Mouse (Mus musculus): ENCODE data around the gene Hoxd9. TPM values are rescaled to one million over a fixed set of nuclear protein-coding genes. Genes with fewer than 3 reads are reported as not detected.

Gene Hoxd9
- polyA plus RNA-seq, 1 experiment: not detected

DNA sequence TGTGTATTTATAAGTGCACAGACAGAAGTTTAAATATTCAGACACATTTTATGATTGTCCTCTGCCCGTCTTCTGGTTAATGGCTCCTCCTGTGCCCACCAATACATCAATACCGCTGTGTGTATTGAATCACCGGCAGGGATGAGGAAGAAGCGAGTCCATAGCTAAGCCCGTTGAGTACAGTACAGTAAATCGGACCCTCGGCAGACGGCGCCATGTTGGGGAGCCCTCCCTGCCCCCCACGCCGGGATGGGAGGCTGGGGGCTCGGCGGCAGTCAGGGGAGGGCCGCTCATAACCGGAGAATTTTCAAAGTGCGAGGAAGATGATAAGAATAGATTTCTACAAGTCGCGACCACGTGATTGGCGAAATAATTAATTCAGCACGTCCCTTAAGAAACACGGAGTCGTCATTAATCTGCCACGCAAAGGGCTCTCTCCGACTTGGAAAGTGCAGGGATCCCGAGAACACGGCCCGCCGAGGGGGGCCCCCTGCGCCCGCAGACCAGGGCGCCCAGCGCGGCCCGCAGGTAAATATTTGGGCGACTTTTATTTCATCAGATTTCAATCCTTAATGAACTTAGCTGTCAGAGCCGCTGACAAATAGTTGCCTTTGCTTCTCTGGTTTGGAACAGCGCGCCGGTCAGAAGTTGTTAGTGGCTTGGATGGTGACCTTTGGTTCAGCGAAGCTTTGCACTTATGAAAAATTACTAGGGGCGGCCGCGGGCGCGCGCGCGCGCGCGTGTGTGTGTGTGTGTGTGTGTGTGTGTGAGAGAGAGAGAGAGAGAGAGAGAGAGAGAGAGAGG, 35.2 kb downstream of the Hoxd9 start:
- no peaks in the 10 kb centered on the region for H3K36me3 ChIP-seq (ENCODE audit: control insufficient read depth)
- no peak overlapping the region for H3K4me3 ChIP-seq (replicated peaks)
- peaks cover 99% of the 10 kb centered on the region for H3K27me3 ChIP-seq (ENCODE audit: control insufficient read depth)
- H3K9me3 ChIP-seq (ENCODE audit: control insufficient read depth, low read length): no peaks in the 10 kb centered on the region
- H3K4me1 ChIP-seq (ENCODE audit: control insufficient read depth): no peaks in the 10 kb centered on the region
- no peak for TF ChIP-seq GATA1 (IDR thresholded peaks at IDR 0.05; ENCODE audit: low read length)
- no peak for TF ChIP-seq TAL1 (IDR thresholded peaks at IDR 0.05; ENCODE audit: low read length)

- Histone ChIP-seq H3K27me3 (ENCODE audit: control insufficient read depth) (peaks cover 99% of the 10 kb centered on the region), H3K9me3 (ENCODE audit: control insufficient read depth, low read length) (no peaks in the 10 kb centered on the region), H3K36me3 (ENCODE audit: control insufficient read depth) (no peaks in the 10 kb centered on the region), H3K4me1 (ENCODE audit: control insufficient read depth) (no peaks in the 10 kb centered on the region), H3K4me3 (replicated peaks) (no peak overlapping the region)
- TF ChIP-seq TAL1 (IDR thresholded peaks at IDR 0.05; ENCODE audit: low read length): no peak
- no peak for TF ChIP-seq GATA1 (IDR thresholded peaks at IDR 0.05; ENCODE audit: low read length)
Observed at GRCm38 (mm10) chr2:74733317-74733661, 35.8 kb downstream of the Hoxd9 start.

GRCm38 (mm10) chr2:74733765-74734164, 36.2 kb downstream of the Hoxd9 start:
- H3K27me3 ChIP-seq (ENCODE audit: control insufficient read depth): peaks cover 99% of the 10 kb centered on the region
- TF ChIP-seq GATA1 (IDR thresholded peaks at IDR 0.05; ENCODE audit: low read length): no peak
- no peak for TF ChIP-seq TAL1 (IDR thresholded peaks at IDR 0.05; ENCODE audit: low read length)
- H3K36me3 ChIP-seq (ENCODE audit: control insufficient read depth): no peaks in the 10 kb centered on the region
- H3K4me3 ChIP-seq (replicated peaks): no peak overlapping the region
- H3K9me3 ChIP-seq (ENCODE audit: control insufficient read depth, low read length): no peaks in the 10 kb centered on the region
- no peaks in the 10 kb centered on the region for H3K4me1 ChIP-seq (ENCODE audit: control insufficient read depth)

DNA sequence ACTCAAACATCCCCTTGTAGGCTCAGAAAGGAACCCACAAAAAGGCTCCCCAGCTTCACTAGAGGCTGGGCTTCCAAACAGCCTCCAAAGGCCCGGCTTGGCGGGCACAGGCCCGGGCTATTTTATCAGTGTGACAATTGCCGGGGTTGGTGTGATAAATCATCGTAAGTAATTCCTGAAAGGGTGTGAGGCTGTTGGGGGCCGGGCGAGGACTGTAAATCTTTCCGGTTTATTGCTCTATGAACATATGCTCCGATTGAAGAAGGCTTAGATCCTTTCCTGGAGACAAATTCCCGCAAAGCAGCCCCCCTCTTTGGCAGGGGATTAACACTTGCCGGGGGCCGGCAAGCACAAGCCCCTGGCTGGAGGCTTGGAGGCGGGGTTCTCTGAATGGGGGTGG, 36.9 kb downstream of the Hoxd9 start:
- no peaks in the 10 kb centered on the region for H3K4me1 ChIP-seq (ENCODE audit: control insufficient read depth)
- no peaks in the 10 kb centered on the region for H3K36me3 ChIP-seq (ENCODE audit: control insufficient read depth)
- peaks cover 99% of the 10 kb centered on the region for H3K27me3 ChIP-seq (ENCODE audit: control insufficient read depth)
- H3K4me3 ChIP-seq (replicated peaks): no peak overlapping the region
- no peaks in the 10 kb centered on the region for H3K9me3 ChIP-seq (ENCODE audit: control insufficient read depth, low read length)
- no peak for TF ChIP-seq GATA1 (IDR thresholded peaks at IDR 0.05; ENCODE audit: low read length)
- no peak for TF ChIP-seq TAL1 (IDR thresholded peaks at IDR 0.05; ENCODE audit: low read length)

- H3K27me3 ChIP-seq (ENCODE audit: control insufficient read depth): peaks cover 100% of the 10 kb centered on the region
- H3K4me1 ChIP-seq (ENCODE audit: control insufficient read depth): no peaks in the 10 kb centered on the region
- TF ChIP-seq TAL1 (IDR thresholded peaks at IDR 0.05; ENCODE audit: low read length) (no peak), GATA1 (IDR thresholded peaks at IDR 0.05; ENCODE audit: low read length) (no peak)
- H3K36me3 ChIP-seq (ENCODE audit: control insufficient read depth): no peaks in the 10 kb centered on the region
- H3K4me3 ChIP-seq (replicated peaks): no peak overlapping the region
- H3K9me3 ChIP-seq (ENCODE audit: control insufficient read depth, low read length): no peaks in the 10 kb centered on the region
Observed at GRCm38 (mm10) chr2:74734996-74735811, 37.7 kb downstream of the Hoxd9 start.

DNA sequence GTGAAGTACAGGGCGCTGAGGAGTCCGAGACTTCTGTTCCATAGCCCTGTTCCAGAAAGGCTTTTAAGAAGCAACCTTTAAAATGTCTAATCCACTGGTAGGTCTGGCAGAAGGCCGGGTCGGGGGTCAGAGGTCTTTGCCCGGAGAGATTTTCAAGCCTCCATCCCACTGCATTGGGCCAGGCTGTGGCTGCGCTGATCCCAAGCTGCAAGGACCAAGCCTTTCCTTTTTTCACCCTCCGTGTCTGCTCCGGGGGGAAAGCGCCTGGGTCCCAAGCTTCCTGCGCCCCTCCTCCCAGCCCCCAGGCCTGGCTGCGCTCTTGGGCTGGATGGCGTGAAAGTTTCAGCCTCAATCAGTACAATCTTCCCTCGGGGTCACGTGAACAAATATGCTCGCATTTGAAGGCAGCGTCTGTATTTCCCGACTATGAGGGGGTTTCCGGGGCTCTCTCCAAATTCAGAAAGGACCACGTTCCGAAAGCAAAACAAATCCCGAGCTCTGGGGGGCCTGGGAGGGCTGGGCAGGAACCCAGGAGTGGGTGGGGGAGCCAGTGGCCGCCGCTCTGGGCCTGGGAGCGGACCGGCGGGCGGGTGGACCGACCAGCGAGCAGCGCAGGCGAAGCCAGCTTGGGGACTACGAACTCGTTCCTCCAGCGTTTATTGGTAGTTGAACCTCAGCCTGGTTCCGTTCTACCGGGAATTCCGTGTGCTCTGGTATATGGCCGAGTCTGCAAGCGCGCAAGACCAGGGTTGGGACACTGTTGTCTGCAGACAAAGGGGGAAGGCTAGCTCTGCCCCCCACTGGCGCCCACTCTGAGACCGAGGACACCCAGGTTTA, 38.5 kb downstream of the Hoxd9 start:
- Histone ChIP-seq H3K27me3 (ENCODE audit: control insufficient read depth) (peaks cover 100% of the 10 kb centered on the region), H3K4me1 (ENCODE audit: control insufficient read depth) (no peaks in the 10 kb centered on the region)

GRCm38 (mm10) chr2:74736688-74737577, 39.4 kb downstream of the Hoxd9 start:
- TF ChIP-seq TAL1 (IDR thresholded peaks at IDR 0.05; ENCODE audit: low read length) (no peak), GATA1 (IDR thresholded peaks at IDR 0.05; ENCODE audit: low read length) (no peak)
- Histone ChIP-seq H3K36me3 (ENCODE audit: control insufficient read depth) (no peaks in the 10 kb centered on the region), H3K4me3 (replicated peaks) (no peak overlapping the region), H3K4me1 (ENCODE audit: control insufficient read depth) (no peaks in the 10 kb centered on the region), H3K9me3 (ENCODE audit: control insufficient read depth, low read length) (no peaks in the 10 kb centered on the region), H3K27me3 (ENCODE audit: control insufficient read depth) (peaks cover 100% of the 10 kb centered on the region)

More for the DNA sequence above, 38.5 kb downstream of the Hoxd9 start:
- H3K4me3 ChIP-seq (replicated peaks): no peak overlapping the region
- H3K9me3 ChIP-seq (ENCODE audit: control insufficient read depth, low read length): no peaks in the 10 kb centered on the region
- no peaks in the 10 kb centered on the region for H3K36me3 ChIP-seq (ENCODE audit: control insufficient read depth)
- no peak for TF ChIP-seq GATA1 (IDR thresholded peaks at IDR 0.05; ENCODE audit: low read length)
- no peak for TF ChIP-seq TAL1 (IDR thresholded peaks at IDR 0.05; ENCODE audit: low read length)

DNA sequence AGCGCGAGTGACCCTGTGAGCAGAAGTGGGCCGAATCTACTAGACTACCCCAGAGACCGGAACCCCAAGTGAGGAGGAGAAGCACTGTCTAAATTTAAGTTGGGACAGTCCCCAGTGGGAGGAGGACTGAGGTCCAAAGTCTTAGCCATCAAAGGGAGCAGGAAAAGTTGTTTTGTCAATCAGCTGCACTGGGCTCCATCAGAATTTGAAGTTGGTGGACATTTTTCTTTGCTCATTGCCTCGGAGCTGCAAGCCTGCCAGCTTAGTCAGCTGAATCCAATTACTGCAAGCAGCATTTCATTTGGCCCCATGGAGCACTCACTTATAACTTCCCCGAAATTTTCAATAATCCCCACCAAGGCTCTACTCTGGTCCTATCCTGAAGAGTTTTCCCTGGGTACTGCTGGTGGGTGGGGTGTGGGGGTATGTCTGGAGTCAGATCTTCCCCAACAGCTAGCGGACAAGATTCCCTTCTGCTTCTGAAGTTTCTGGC, 40.1 kb downstream of the Hoxd9 start:
- H3K4me1 ChIP-seq (ENCODE audit: control insufficient read depth): no peaks in the 10 kb centered on the region
- H3K36me3 ChIP-seq (ENCODE audit: control insufficient read depth): no peaks in the 10 kb centered on the region
- H3K9me3 ChIP-seq (ENCODE audit: control insufficient read depth, low read length): no peaks in the 10 kb centered on the region
- TF ChIP-seq TAL1 (IDR thresholded peaks at IDR 0.05; ENCODE audit: low read length): no peak
- TF ChIP-seq GATA1 (IDR thresholded peaks at IDR 0.05; ENCODE audit: low read length): no peak
- peaks cover 100% of the 10 kb centered on the region for H3K27me3 ChIP-seq (ENCODE audit: control insufficient read depth)
- no peak overlapping the region for H3K4me3 ChIP-seq (replicated peaks)
